Mouse (Mus musculus): ENCODE results near the gene Adamts17. TPM values are rescaled to one million over a fixed set of nuclear protein-coding genes. Genes with fewer than 3 reads are reported as not detected.

Adamts17 gene
- total and polyA plus RNA-seq, 3 experiments, result 0.33 to 0.42 TPM; not detected in 1

GRCm38 (mm10) chr7:66811294-66811693 lies 28.2 kb upstream of the Adamts17 start:
- no peak for TF ChIP-seq CTCF (IDR thresholded peaks at IDR 0.05 in 2 of 3, conservative IDR thresholded peaks at IDR 0.05 in 1 of 3; ENCODE audit: control insufficient read depth in 1 of 3, insufficient read depth in 1 of 3, low read depth in 2 of 3, low read length in 3 of 3, poor library complexity in 1 of 3, severe bottlenecking in 1 of 3)
- no peak for TF ChIP-seq HCFC1 (IDR thresholded peaks at IDR 0.05; ENCODE audit: low read depth, low read length)
- TF ChIP-seq TBP (IDR thresholded peaks at IDR 0.05; ENCODE audit: low read depth, low read length), result no peak
- no peak for TF ChIP-seq CHD2 (IDR thresholded peaks at IDR 0.05; ENCODE audit: low read length)
- TF ChIP-seq TAL1 (IDR thresholded peaks at IDR 0.05; ENCODE audit: low read length), result no peak
- TF ChIP-seq EP300 (IDR thresholded peaks at IDR 0.05; ENCODE audit: low read depth in 1 of 2, low read length in 2 of 2), result no peak
- no peak for TF ChIP-seq GABPA (IDR thresholded peaks at IDR 0.05; ENCODE audit: low read depth, low read length)
- no peak for TF ChIP-seq POLR2AphosphoS2 (IDR thresholded peaks at IDR 0.05; ENCODE audit: low read length)
- no peak for TF ChIP-seq TCF12 (IDR thresholded peaks at IDR 0.05; ENCODE audit: low read depth, low read length)
- no peak for TF ChIP-seq MXI1 (IDR thresholded peaks at IDR 0.05; ENCODE audit: low read depth, low read length)
- TF ChIP-seq MAX (IDR thresholded peaks at IDR 0.05; ENCODE audit: low read length), result no peak
- no peaks in the 10 kb centered on the region for H3K9me3 ChIP-seq (replicated peaks; ENCODE audit: insufficient read depth, low read length)
- H3K9ac ChIP-seq (ENCODE audit: control insufficient read depth, low read depth, low read length, poor library complexity, severe bottlenecking), result no peak overlapping the region
- no peak overlapping the region for H3K4me3 ChIP-seq (ENCODE audit: control insufficient read depth in 1 of 2, insufficient read depth in 1 of 2, low read depth in 2 of 2, low read length in 2 of 2)
- H3K79me2 ChIP-seq (ENCODE audit: control insufficient read depth, insufficient read depth, low read length, poor library complexity), result no peaks in the 10 kb centered on the region
- H3K27me3 ChIP-seq (ENCODE audit: control insufficient read depth in 1 of 2, insufficient read depth in 2 of 2, low read length in 2 of 2), result no peaks in the 10 kb centered on the region
- no peaks in the 10 kb centered on the region for H3K36me3 ChIP-seq (ENCODE audit: control insufficient read depth in 1 of 2, insufficient read depth in 2 of 2, low read length in 2 of 2)
- H3K4me1 ChIP-seq (ENCODE audit: control insufficient read depth in 1 of 2, insufficient read depth in 2 of 2, low read length in 2 of 2), result no peaks in the 10 kb centered on the region
- DNase-seq (ENCODE audit: low read depth, low spot score), result no peak
- no peak overlapping the region for H3K27ac ChIP-seq (ENCODE audit: control insufficient read depth, low read depth, low read length)

GRCm38 (mm10) chr7:66812289-66812688 lies 27.2 kb upstream of the Adamts17 start:
- H3K4me3 ChIP-seq (ENCODE audit: control insufficient read depth in 1 of 2, insufficient read depth in 1 of 2, low read depth in 2 of 2, low read length in 2 of 2), result no peak overlapping the region
- H3K9ac ChIP-seq (ENCODE audit: control insufficient read depth, low read depth, low read length, poor library complexity, severe bottlenecking), result no peak overlapping the region
- H3K9me3 ChIP-seq (replicated peaks; ENCODE audit: insufficient read depth, low read length), result no peaks in the 10 kb centered on the region
- H3K27me3 ChIP-seq (ENCODE audit: control insufficient read depth in 1 of 2, insufficient read depth in 2 of 2, low read length in 2 of 2), result no peaks in the 10 kb centered on the region
- no peak for DNase-seq (ENCODE audit: low read depth, low spot score)
- H3K79me2 ChIP-seq (ENCODE audit: control insufficient read depth, insufficient read depth, low read length, poor library complexity), result no peaks in the 10 kb centered on the region
- H3K36me3 ChIP-seq (ENCODE audit: control insufficient read depth in 1 of 2, insufficient read depth in 2 of 2, low read length in 2 of 2), result no peaks in the 10 kb centered on the region
- no peak for TF ChIP-seq POLR2AphosphoS5 (IDR thresholded peaks at IDR 0.05; ENCODE audit: borderline replicate concordance, low read depth, low read length)
- H3K4me1 ChIP-seq (ENCODE audit: control insufficient read depth in 1 of 2, insufficient read depth in 2 of 2, low read length in 2 of 2), result no peaks in the 10 kb centered on the region
- no peak overlapping the region for H3K27ac ChIP-seq (ENCODE audit: control insufficient read depth, low read depth, low read length)

GRCm38 (mm10) chr7:66812737-66813136 lies 26.8 kb upstream of the Adamts17 start:
- Histone ChIP-seq H3K9me3 (replicated peaks; ENCODE audit: insufficient read depth, low read length) (no peaks in the 10 kb centered on the region), H3K9ac (ENCODE audit: control insufficient read depth, low read depth, low read length, poor library complexity, severe bottlenecking) (no peak overlapping the region), H3K4me3 (ENCODE audit: control insufficient read depth in 1 of 2, insufficient read depth in 1 of 2, low read depth in 2 of 2, low read length in 2 of 2) (no peak overlapping the region), H3K79me2 (ENCODE audit: control insufficient read depth, insufficient read depth, low read length, poor library complexity) (no peaks in the 10 kb centered on the region), H3K4me1 (ENCODE audit: control insufficient read depth in 1 of 2, insufficient read depth in 2 of 2, low read length in 2 of 2) (no peaks in the 10 kb centered on the region), H3K27me3 (ENCODE audit: control insufficient read depth in 1 of 2, insufficient read depth in 2 of 2, low read length in 2 of 2) (no peaks in the 10 kb centered on the region), H3K27ac (ENCODE audit: control insufficient read depth, low read depth, low read length) (no peak overlapping the region), H3K36me3 (ENCODE audit: control insufficient read depth in 1 of 2, insufficient read depth in 2 of 2, low read length in 2 of 2) (no peaks in the 10 kb centered on the region)
- peak; percentile 48 for DNase-seq (ENCODE audit: low read depth, low spot score)
- TF ChIP-seq NRF1 (IDR thresholded peaks at IDR 0.05; ENCODE audit: insufficient read depth, low read depth, low read length, poor library complexity, severe bottlenecking) (no peak), ETS1 (IDR thresholded peaks at IDR 0.05; ENCODE audit: low read depth, low read length) (no peak), GATA1 (IDR thresholded peaks at IDR 0.05; ENCODE audit: low read depth, low read length) (no peak), CTCF (IDR thresholded peaks at IDR 0.05 in 2 of 3, conservative IDR thresholded peaks at IDR 0.05 in 1 of 3; ENCODE audit: control insufficient read depth in 1 of 3, insufficient read depth in 1 of 3, low read depth in 2 of 3, low read length in 3 of 3, poor library complexity in 1 of 3, severe bottlenecking in 1 of 3) (no peak), KAT2A (conservative IDR thresholded peaks at IDR 0.05; ENCODE audit: low read depth, low read length) (no peak), SIN3A (IDR thresholded peaks at IDR 0.05; ENCODE audit: low read length) (no peak), MXI1 (IDR thresholded peaks at IDR 0.05; ENCODE audit: low read depth, low read length) (no peak), SMC3 (IDR thresholded peaks at IDR 0.05; ENCODE audit: low read depth, low read length) (no peak), CHD2 (IDR thresholded peaks at IDR 0.05; ENCODE audit: low read length) (no peak), ZC3H11A (IDR thresholded peaks at IDR 0.05; ENCODE audit: low read depth, low read length) (no peak), USF1 (IDR thresholded peaks at IDR 0.05; ENCODE audit: low read depth, low read length) (no peak), NELFE (IDR thresholded peaks at IDR 0.05; ENCODE audit: low read depth, low read length) (no peak), ZMIZ1 (IDR thresholded peaks at IDR 0.05; ENCODE audit: low read depth, low read length) (no peak), UBTF (IDR thresholded peaks at IDR 0.05; ENCODE audit: borderline replicate concordance, insufficient read depth, low read depth, low read length) (peak; percentile 98), TBP (IDR thresholded peaks at IDR 0.05; ENCODE audit: low read depth, low read length) (peak; percentile 97), RAD21 (IDR thresholded peaks at IDR 0.05; ENCODE audit: low read depth, low read length) (no peak), E2F4 (IDR thresholded peaks at IDR 0.05; ENCODE audit: borderline replicate concordance, low read depth, low read length) (no peak), ZNF384 (IDR thresholded peaks at IDR 0.05; ENCODE audit: low read depth, low read length) (no peak)

Measured in MEL (cell line).